Mouse (Mus musculus) neural tube, embryonic 11.5 days (tissue): ENCODE data around the gene Eloa. TPM values are rescaled to one million over a fixed set of nuclear protein-coding genes. Genes with fewer than 3 reads are reported as not detected.
A peak's percentile ranks its signal among the peaks of the same experiment; 100 is the strongest.

Source experiments
- ATAC-seq: fragments of 200-750 bp; cut with Nextera tagmentation; 2 replicates; pipeline ENCODE4 v1.8.0; 2017; ENCODE audit warnings: moderate number of reproducible peaks, mild to moderate bottlenecking, moderate TSS enrichment, moderate library complexity; ENCODE audit not compliant: insufficient read depth, low FRiP score, low TSS enrichment
- DNase-seq: peaks from one replicate; pipeline ENCODE4 v3.0.0-alpha.2; 2015; ENCODE audit warnings: low spot score
- H3K27ac ChIP-seq: fragments of 300-500 bp; sonication (generic); 2 replicates; pipeline ENCODE4 v1.5.1; 2014; ENCODE audit warnings: low read depth, mild to moderate bottlenecking, low read length
- H3K27me3 ChIP-seq: fragments of 300-500 bp; sonication (generic); 2 replicates; pipeline ENCODE4 v1.6.1; 2014; ENCODE audit warnings: mild to moderate bottlenecking, low read length, mixed read lengths; ENCODE audit not compliant: control insufficient read depth, insufficient read depth
- H3K36me3 ChIP-seq: fragments of 300-500 bp; sonication (generic); 2 replicates; pipeline ENCODE4 v1.6.1; 2014; ENCODE audit warnings: mild to moderate bottlenecking, low read length, moderate library complexity, mixed read lengths; ENCODE audit not compliant: control insufficient read depth, insufficient read depth
- H3K4me1 ChIP-seq: fragments of 300-500 bp; sonication (generic); 2 replicates; pipeline ENCODE4 v1.6.1; 2014; ENCODE audit warnings: low read length, mixed read lengths; ENCODE audit not compliant: control insufficient read depth, insufficient read depth
- H3K4me2 ChIP-seq: fragments of 300-500 bp; sonication (generic); 2 replicates; pipeline ENCODE4 v1.6.1; 2014; ENCODE audit warnings: low read depth, mild to moderate bottlenecking, moderate library complexity
- H3K4me3 ChIP-seq: fragments of 300-500 bp; sonication (generic); 2 replicates; pipeline ENCODE4 v1.5.1; 2014; ENCODE audit warnings: low read depth, low read length
- H3K9ac ChIP-seq: fragments of 300-500 bp; sonication (generic); 2 replicates; pipeline ENCODE4 v1.6.1; 2014; ENCODE audit warnings: mild to moderate bottlenecking, low read length
- H3K9me3 ChIP-seq: fragments of 300-500 bp; sonication (generic); 2 replicates; pipeline ENCODE4 v1.6.1; 2016; ENCODE audit warnings: low read length; ENCODE audit not compliant: control insufficient read depth
- WGBS: fragments of 180-500 bp; shearing (Covaris S2); extraction: QIAGEN DNeasy Blood & Tissue Kit; methylation state at CpG from one replicate; pipeline ENCODE4 v1.1.7; 2014; 5-methylcytosine and 5-hydroxymethylcytosine counted together
- polyA plus RNA-seq: library from polyadenylated mRNA; unstranded; fragments of >200 nt; fragmentation: Nextera tagmentation; extraction: Ambion mirVana; gene quantifications from 2 replicates; pipeline ENCODE4 v1.2.1, GENCODE M21; 2014

Eloa gene
- polyA plus RNA-seq, 1 experiment from 2014 or later = 45.2 TPM

DNA sequence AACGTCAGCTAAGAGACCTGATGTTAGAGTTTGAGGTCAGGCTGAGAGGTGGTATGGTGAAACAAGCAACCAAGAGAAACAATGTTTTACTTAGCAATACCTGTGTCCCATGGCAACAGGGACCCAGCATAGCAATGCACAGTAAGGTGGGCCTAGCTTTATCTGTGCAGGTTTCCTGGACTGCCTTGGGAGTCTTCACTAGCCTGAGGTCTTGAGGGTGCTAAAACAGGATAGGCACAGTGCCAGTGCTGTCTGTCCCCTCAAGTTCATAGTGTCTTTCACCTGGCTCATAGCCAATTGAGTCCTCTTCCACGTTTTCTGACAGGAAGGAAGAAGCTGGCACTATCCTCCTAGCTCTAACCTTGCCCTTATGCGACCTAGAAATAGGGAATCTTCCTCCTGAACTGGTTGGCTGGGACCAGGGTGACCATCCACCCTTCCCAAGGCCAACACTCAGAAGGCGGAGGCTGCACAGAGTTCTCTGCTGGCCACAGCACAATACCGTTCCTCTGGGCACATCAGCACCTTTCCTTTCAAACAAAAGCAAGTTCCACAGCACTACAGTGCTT is 17.4 kb downstream of the Eloa start:
- no peak for ATAC-seq
- WGBS = 87% methylated on average over 5 of the region's 5 CpGs

DNA sequence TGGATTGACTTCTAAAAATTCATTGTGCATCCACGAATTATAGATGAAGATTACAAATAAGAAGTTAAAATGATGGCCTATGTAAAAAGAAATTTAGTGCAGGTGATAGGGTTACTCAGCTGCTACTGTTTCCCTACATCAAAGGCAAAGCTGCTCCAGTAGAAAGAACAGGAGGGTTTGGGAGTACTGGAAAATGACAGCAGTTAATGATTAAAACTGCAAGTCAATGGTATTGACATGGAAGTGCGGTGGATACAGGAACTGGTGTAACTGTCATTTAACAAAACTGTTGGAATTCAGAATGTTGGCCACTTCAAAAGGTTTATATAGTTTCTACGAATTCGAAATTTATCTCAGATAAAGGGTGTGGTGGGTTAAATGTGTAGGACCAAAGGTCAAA is 26.4 kb downstream of the Eloa start:
- H3K4me3 ChIP-seq = no peak overlapping the region
- ATAC-seq = no peak
- no peak for DNase-seq
- no peaks in the 10 kb centered on the region for H3K36me3 ChIP-seq
- no peaks in the 10 kb centered on the region for H3K4me1 ChIP-seq
- no peak overlapping the region for H3K9ac ChIP-seq
- no peak overlapping the region for H3K4me2 ChIP-seq
- no peaks in the 10 kb centered on the region for H3K27me3 ChIP-seq
- no peaks in the 10 kb centered on the region for H3K9me3 ChIP-seq
- H3K27ac ChIP-seq = no peak overlapping the region
- WGBS = 89% methylated on average over 4 of the region's 4 CpGs

More for the DNA sequence above, 17.4 kb downstream of the Eloa start:
- Histone ChIP-seq H3K9me3 (no peaks in the 10 kb centered on the region), H3K4me1 (no peaks in the 10 kb centered on the region), H3K27ac (no peak overlapping the region), H3K27me3 (no peaks in the 10 kb centered on the region), H3K4me2 (no peak overlapping the region), H3K36me3 (peaks cover 26% of the 10 kb centered on the region), H3K4me3 (no peak overlapping the region), H3K9ac (no peak overlapping the region)
- no peak for DNase-seq

DNA sequence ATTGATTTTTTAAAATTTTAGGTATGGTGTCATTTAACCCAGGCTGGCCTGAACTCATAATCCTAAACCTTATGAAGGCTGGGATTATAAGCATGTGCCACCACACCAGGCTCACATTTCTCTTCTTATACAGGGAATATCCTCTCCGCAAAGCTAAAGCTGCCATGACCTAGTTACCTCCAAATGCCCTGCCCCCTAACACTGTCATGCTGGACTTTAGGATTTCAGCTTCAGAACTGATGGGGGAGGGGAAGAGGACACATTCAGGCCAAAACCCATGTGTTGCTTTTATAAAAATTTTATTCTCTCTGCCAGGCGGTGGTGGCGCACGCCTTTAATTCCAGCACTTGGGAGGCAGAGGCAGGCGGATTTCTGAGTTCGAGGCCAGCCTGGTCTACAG is 27.6 kb downstream of the Eloa start:
- Histone ChIP-seq H3K27ac (no peak overlapping the region), H3K36me3 (no peaks in the 10 kb centered on the region), H3K4me1 (no peaks in the 10 kb centered on the region), H3K9me3 (no peaks in the 10 kb centered on the region), H3K4me2 (no peak overlapping the region), H3K27me3 (no peaks in the 10 kb centered on the region), H3K4me3 (no peak overlapping the region), H3K9ac (no peak overlapping the region)
- ATAC-seq (no peak), DNase-seq (no peak)
- 95% methylated on average over 6 of the region's 6 CpGs for WGBS

DNA sequence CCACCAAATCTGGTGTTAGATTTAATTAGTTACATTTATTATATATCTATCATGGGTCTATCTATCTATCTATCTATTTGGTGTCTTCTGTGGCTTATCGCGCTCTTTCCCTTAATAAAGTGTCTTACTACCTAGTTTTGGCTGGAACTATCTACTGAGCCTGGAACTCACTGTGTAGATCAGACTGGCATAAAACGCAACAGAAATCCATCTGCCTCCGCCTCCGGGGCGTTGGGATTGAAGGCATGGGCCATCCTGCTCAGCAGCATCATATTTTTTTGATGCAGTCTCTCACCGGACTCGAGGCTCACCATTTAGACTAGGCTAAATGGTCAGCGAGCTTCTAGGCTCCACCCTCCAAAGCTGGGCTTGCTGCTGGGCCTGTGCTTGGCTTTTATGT is 33.8 kb downstream of the Eloa start:
- peaks cover 7% of the 10 kb centered on the region; the same call in 1 of the 2 replicates for H3K4me1 ChIP-seq
- no peak for DNase-seq
- WGBS = 71% methylated on average over 9 of the region's 9 CpGs
- H3K27ac ChIP-seq = peak overlapping the region; percentile 64
- H3K4me3 ChIP-seq = peak overlapping the region; percentile 62
- no peak for ATAC-seq
- no peaks in the 10 kb centered on the region for H3K27me3 ChIP-seq
- no peaks in the 10 kb centered on the region; the same call in 1 of the 2 replicates for H3K36me3 ChIP-seq
- H3K9me3 ChIP-seq = no peaks in the 10 kb centered on the region
- peak overlapping the region; percentile 93 for H3K9ac ChIP-seq
- peak overlapping the region; percentile 78 for H3K4me2 ChIP-seq

DNA sequence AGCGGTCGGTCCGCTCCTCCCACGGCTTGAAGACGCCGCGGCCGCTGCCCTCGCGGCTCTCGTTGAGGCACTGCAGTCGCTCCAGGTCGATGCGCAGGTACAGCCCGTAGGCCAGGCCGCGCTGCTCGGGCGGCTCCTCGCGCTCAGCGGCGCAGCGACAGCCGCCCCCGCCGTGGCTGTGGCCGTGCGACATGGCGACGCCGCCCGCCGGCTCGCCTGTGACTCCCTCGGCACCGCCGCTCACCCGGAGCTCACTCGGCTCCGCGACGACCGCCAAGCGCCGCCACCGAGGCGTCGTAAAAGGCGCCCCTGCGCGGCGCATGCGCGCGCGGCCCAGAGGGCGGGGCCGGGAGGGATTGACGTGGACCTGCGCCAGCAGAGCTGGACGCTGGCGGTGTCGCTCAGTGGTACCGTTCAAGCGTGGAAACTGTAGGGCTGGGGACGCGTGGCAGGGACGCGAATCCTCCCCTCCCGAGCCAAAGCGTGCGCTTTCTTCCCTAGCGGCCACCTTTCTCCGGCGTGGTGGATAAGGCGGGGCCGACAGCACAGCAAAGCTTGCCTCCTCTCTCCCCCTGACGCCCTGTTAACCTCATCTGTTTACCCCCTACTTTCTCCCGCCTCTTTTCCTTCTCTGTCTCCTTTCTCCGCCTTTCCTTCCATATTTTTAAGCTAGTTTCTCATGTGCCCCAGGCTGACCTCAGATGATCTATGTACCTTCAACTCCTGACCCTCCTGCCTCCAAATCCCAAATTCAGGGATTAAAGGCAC is 34.4 kb downstream of the Eloa start, which contains the start of gene Pithd1:
Pithd1 (minus strand) TSS at position 322 of the 768 bp plus-strand sequence.
- H3K4me2 ChIP-seq = peak within 1 kb of the TSS; percentile 78
- H3K36me3 ChIP-seq = no peaks in the 10 kb centered on the region; the same call in 1 of the 2 replicates
- H3K9ac ChIP-seq = peak within 1 kb of the TSS; percentile 93
- H3K27me3 ChIP-seq = no peaks in the 10 kb centered on the region
- H3K9me3 ChIP-seq = no peaks in the 10 kb centered on the region
- H3K4me1 ChIP-seq = peaks cover 7% of the 10 kb centered on the region; the same call in 1 of the 2 replicates
- DNase-seq (peak; percentile 96), ATAC-seq (peak; percentile 90)
- WGBS = 0% methylated on average over 81 of the region's 81 CpGs
- peak within 1 kb of the TSS; percentile 64 for H3K27ac ChIP-seq
- H3K4me3 ChIP-seq = peak within 1 kb of the TSS; percentile 62

DNA sequence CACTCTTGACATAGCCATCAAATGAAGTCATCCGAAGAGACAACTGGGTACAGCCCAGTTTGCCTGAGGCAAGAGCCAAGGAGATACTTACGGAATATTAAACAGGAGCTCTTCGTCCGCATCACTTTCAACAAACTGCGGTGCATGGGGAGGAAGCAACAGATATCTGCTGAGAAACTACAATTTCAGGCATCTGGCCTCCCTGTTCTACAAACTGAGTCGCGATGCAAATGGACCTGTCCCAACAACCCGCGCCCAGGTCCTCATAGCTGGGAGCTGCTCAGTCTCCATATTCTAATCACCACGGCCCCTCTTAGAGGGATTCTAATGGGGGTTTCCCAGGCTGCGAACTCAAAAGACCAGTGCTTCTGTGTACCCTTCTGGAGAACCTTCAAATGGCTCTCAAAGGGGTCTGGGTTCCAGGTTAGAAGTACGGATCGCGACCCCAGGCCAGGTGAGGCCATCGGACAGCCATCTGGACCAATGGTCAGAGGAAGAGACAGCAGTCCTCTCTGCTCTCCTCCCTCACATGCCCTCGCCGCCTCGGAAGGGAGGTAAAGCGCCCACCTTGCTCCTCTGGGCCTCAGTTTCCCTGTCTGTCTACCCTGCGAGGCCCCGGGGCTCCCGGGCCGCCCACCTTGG is 35.1 kb downstream of the Eloa start:
- no peak for DNase-seq
- peak overlapping the region; percentile 62 for H3K4me3 ChIP-seq
- 0 out of 2 replicates have a peak, but pooled peaks have one; percentile 13 for ATAC-seq
- H3K4me1 ChIP-seq = peaks cover 7% of the 10 kb centered on the region; the same call in 1 of the 2 replicates
- no peaks in the 10 kb centered on the region for H3K9me3 ChIP-seq
- 8% methylated on average over 23 of the region's 23 CpGs for WGBS
- H3K27ac ChIP-seq = peak overlapping the region; percentile 36
- H3K36me3 ChIP-seq = no peaks in the 10 kb centered on the region; the same call in 1 of the 2 replicates
- H3K9ac ChIP-seq = peak overlapping the region; percentile 93
- H3K4me2 ChIP-seq = peak overlapping the region; percentile 78
- no peaks in the 10 kb centered on the region for H3K27me3 ChIP-seq

DNA sequence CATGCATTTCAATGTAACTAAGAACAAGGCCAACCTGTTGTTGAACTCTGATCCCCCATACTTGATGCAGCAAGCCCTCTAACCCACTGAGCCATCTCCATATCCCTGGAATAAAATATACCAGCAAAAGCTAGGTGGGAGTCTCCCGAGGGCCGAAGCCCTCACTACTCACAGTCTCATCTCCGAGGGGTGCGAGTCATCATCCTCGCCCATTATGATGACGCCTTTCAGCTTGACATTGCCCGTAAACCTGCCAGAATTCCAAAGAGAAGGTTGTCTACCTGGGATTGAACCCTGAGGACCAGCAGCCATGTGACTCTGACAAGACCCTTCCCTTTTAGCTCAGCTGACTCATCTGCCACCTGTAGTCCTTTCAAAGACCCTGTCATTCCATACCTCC is 35.8 kb downstream of the Eloa start:
- peak overlapping the region; percentile 62 for H3K4me3 ChIP-seq
- H3K36me3 ChIP-seq = no peaks in the 10 kb centered on the region; the same call in 1 of the 2 replicates
- DNase-seq (no peak), ATAC-seq (no peak)
- H3K27me3 ChIP-seq = no peaks in the 10 kb centered on the region
- H3K9me3 ChIP-seq = no peaks in the 10 kb centered on the region
- H3K4me2 ChIP-seq = peak overlapping the region; percentile 78
- 96% methylated on average over 7 of the region's 7 CpGs for WGBS
- peaks cover 7% of the 10 kb centered on the region; the same call in 1 of the 2 replicates for H3K4me1 ChIP-seq
- H3K9ac ChIP-seq = no peak overlapping the region
- no peak overlapping the region for H3K27ac ChIP-seq

DNA sequence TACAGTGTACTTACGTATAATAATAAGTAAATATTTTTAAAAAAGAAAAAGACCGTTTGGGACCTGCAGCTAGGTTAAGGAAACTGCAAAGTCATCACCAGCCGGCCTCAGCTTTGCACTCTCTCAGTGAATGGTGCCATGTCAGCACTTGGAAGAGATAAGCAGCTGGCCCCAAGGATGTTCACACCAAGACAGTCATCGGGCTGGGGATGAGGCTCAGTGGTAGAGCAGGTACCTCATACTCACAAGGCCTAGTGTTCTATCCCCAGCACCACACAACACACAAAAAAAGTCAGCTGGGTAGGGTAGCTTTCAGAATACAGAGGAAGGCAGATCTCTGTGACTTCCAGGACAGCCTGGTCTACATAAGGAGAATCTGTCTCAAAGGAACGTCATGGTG is 36.4 kb downstream of the Eloa start:
- H3K27ac ChIP-seq = no peak overlapping the region
- no peak for DNase-seq
- H3K4me1 ChIP-seq = peaks cover 7% of the 10 kb centered on the region; the same call in 1 of the 2 replicates
- H3K4me3 ChIP-seq = no peak overlapping the region
- no peaks in the 10 kb centered on the region; the same call in 1 of the 2 replicates for H3K36me3 ChIP-seq
- no peak overlapping the region for H3K9ac ChIP-seq
- ATAC-seq = no peak
- H3K27me3 ChIP-seq = no peaks in the 10 kb centered on the region
- WGBS = 93% methylated on average over 5 of the region's 5 CpGs
- H3K9me3 ChIP-seq = no peaks in the 10 kb centered on the region
- no peak overlapping the region for H3K4me2 ChIP-seq
